Mouse (Mus musculus): ENCODE data around the gene Camp.

DNA sequence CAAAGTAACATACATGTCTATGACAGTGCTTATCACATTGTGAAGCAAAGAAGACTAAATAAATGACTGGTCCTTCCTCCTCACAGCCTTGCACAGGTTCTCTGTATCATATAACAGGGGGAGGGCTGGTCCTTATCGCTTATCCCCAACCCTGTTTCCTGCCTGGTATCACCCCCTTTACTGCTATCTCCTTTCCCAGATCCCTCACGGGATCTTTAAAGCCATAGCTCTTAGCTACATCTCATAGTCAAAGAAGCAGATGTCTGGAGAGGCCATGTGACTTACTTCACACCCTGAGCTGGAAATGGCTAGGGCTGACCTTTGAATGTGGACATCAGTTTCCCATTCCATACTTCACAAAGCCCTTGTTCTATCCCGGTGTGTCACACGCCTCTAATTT lies 23.7 kb downstream of the Camp start:
- TF ChIP-seq POLR2A (IDR thresholded peaks at IDR 0.05; ENCODE audit: insufficient read depth, low read depth, low read length) (no peak), CTCF (IDR thresholded peaks at IDR 0.05; ENCODE audit: insufficient read depth, low read depth, low read length) (no peak)

Measured in olfactory bulb, adult 2 months (tissue).